Mouse (Mus musculus) limb, embryonic 12.5 days (tissue): ENCODE measurements at regions not wholly inside any gene's neighbourhood (a gene's known extent, or its start where the extent isn't known, plus 50 kb on each side); places are given as distances from the start of the nearest gene placed in this dataset.
"Not testable (repeated sequence)": the region's sequence is repeated elsewhere in the genome, so short reads cannot be mapped to it uniquely, and the experiment has no call there.

Experiments used
- ATAC-seq: fragments of 200-750 bp; cut with Nextera tagmentation; 2 replicates; pipeline ENCODE4 v1.8.0; 2017; ENCODE audit warnings: low read depth, moderate TSS enrichment; ENCODE audit not compliant: insufficient number of reproducible peaks, insufficient read depth, low FRiP score, low TSS enrichment
- H3K27ac ChIP-seq: fragments of 300-500 bp; sonication (generic); 2 replicates; pipeline ENCODE4 v1.5.1; 2016; ENCODE audit warnings: mild to moderate bottlenecking, moderate library complexity
- H3K27me3 ChIP-seq: fragments of 300-500 bp; sonication (generic); 2 replicates; pipeline ENCODE4 v1.6.1; 2016; ENCODE audit warnings: mild to moderate bottlenecking, moderate library complexity
- H3K36me3 ChIP-seq: fragments of 300-500 bp; sonication (generic); 2 replicates; pipeline ENCODE4 v1.6.1; 2016; ENCODE audit warnings: mild to moderate bottlenecking, moderate library complexity
- H3K4me1 ChIP-seq: fragments of 300-500 bp; sonication (generic); replicated peaks from 2 replicates; pipeline ENCODE4 v1.6.1; 2016
- H3K4me2 ChIP-seq: fragments of 300-500 bp; sonication (generic); 2 replicates; pipeline ENCODE4 v1.6.1; 2016; ENCODE audit warnings: mild to moderate bottlenecking, moderate library complexity
- H3K4me3 ChIP-seq: fragments of 300-500 bp; sonication (generic); replicated peaks from 2 replicates; pipeline ENCODE4 v1.5.1; 2016; ENCODE audit warnings: mild to moderate bottlenecking
- H3K9ac ChIP-seq: fragments of 300-500 bp; sonication (generic); replicated peaks from 2 replicates; pipeline ENCODE4 v1.6.1; 2016; ENCODE audit warnings: mild to moderate bottlenecking, moderate library complexity
- H3K9me3 ChIP-seq: fragments of 300-500 bp; sonication (generic); 2 replicates; pipeline ENCODE4 v1.6.1; 2016; ENCODE audit warnings: mild to moderate bottlenecking, moderate library complexity
- WGBS: fragments of 180-500 bp; shearing (Covaris S2); methylation state at CpG from one replicate; pipeline ENCODE4 v1.1.7; 2016; 5-methylcytosine and 5-hydroxymethylcytosine counted together

DNA sequence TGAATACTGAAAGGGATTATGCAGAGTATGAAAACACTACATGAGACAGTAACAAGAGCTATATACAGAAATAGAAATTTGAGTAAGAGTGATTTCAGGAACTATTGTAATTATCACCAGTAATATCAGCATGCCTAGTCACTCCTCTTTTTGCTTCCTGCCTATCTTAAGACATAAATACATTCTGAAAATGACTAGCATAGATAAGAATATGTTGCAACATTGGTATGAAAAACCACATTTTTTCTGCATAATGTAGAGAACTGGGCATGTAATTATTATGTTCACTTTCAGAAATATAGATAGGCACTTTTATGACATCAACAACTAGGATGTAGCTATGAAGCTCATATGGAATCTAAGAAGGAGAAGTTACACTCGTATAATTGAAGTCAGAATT, 980.5 kb downstream of the Basp1 start:
- Histone ChIP-seq H3K4me2 (no peak overlapping the region), H3K9ac (no peak overlapping the region)
- WGBS: 88% methylated on average over 1 of the region's 1 CpGs

DNA sequence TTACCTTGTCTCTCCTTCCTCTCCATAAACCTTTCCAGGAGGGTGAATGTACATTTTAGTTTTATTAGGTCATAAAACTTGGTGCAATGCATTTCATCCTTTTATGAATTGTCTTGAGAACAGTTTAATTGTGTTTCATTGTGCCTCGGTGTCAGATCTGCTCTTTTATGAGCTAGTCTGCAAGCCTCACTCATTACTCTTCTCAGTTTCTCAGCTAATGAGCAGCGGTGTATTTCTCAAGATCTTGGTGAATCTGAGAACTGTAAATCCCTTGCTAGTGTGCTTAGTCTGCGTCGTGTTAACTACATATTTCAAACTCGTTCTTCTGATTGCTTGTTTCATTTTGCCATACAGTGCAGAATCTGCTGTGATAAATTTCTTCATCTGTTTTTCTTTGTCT, 984.4 kb downstream of the Basp1 start:
- Histone ChIP-seq H3K27me3 (no peaks in the 10 kb centered on the region), H3K27ac (no peak overlapping the region), H3K4me2 (no peak overlapping the region), H3K9ac (no peak overlapping the region), H3K4me1 (no peaks in the 10 kb centered on the region), H3K4me3 (no peak overlapping the region), H3K36me3 (no peaks in the 10 kb centered on the region), H3K9me3 (no peaks in the 10 kb centered on the region)
- WGBS: 36% methylated on average over 5 of the region's 5 CpGs
- no peak for ATAC-seq

More for the DNA sequence above, 980.5 kb downstream of the Basp1 start:
- Histone ChIP-seq H3K4me3 (no peak overlapping the region), H3K36me3 (no peaks in the 10 kb centered on the region), H3K4me1 (no peaks in the 10 kb centered on the region), H3K27ac (no peak overlapping the region), H3K27me3 (no peaks in the 10 kb centered on the region), H3K9me3 (no peaks in the 10 kb centered on the region)
- no peak for ATAC-seq

DNA sequence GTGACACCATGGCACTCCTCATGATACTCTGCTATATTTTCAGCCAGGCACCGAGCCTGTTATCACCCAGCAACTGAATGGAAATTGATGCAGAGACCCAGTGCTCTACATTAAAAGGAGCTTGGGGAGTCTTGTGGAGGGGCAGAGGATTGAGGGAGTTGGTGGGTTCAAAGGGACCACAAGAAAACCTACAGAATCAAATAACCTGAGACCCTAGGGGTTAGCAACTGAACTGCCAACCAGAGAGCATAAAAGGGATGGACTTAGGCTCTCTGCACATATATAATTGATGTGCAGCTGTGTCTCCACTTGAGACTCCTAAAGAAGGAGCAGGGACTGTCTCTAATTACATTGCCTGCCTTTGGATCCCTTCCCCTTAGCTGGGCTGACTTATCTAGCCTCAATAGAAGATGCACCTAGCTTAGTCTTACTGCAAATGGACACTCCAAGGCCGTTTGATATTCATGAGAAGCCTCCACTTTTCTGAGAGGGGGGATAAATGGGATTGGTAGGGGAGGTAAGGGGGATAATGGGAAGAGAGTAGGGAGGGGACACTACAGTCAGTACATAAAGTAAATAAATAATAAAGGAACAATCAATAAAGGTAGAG, 991.1 kb downstream of the Basp1 start:
- ATAC-seq: no peak
- H3K9ac ChIP-seq: no peak overlapping the region

DNA sequence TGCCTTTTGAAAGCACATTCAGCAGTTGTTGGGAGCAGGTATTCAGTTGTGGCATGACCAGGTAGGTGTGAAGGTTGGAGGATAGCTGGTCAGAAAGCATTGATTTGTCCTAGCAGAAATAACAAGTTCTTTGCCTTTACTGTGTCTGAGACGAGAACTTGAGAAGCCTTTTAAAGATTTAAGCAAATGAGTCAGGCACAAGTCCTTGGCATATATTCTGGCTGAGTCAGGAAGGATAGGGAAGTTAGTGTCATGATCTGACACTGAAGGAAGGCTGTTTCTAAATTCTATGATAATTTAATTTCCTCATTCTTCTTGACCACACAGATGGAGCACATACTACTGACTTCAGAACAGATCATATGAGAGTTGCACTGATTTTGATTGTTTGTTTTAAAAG, 993.8 kb downstream of the Basp1 start:
- no peaks in the 10 kb centered on the region for H3K4me1 ChIP-seq
- H3K27me3 ChIP-seq: no peaks in the 10 kb centered on the region
- no peak overlapping the region for H3K4me3 ChIP-seq
- no peaks in the 10 kb centered on the region for H3K9me3 ChIP-seq
- H3K9ac ChIP-seq: no peak overlapping the region
- ATAC-seq: no peak
- H3K4me2 ChIP-seq: no peak overlapping the region
- 73% methylated on average over 1 of the region's 1 CpGs for WGBS
- H3K27ac ChIP-seq: no peak overlapping the region
- no peaks in the 10 kb centered on the region for H3K36me3 ChIP-seq

More for the DNA sequence above, 991.1 kb downstream of the Basp1 start:
- H3K4me1 ChIP-seq: no peaks in the 10 kb centered on the region
- no peak overlapping the region for H3K4me3 ChIP-seq
- 71% methylated on average over 2 of the region's 2 CpGs for WGBS
- H3K36me3 ChIP-seq: no peaks in the 10 kb centered on the region
- no peak overlapping the region for H3K27ac ChIP-seq
- H3K9me3 ChIP-seq: no peaks in the 10 kb centered on the region
- H3K4me2 ChIP-seq: no peak overlapping the region
- H3K27me3 ChIP-seq: no peaks in the 10 kb centered on the region

DNA sequence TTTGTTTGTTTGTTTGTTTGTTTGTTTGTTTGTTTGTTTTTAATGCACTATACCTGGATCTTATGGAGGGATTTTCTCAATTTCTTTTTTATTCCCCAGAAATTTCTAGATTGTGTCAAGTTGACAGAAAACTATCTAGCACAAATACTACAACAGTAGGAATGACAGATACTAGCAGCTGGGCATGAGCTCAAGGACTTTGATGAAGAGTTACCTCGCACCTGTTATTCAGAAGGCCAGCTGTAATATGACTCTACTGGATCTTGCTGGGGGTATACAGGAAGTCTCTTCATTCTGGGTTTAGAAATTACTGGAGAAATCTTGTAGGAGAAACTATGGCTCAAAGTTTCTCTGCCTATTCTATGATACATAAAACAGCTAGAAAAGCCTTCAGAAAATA, 994.4 kb downstream of the Basp1 start:
- no peaks in the 10 kb centered on the region for H3K27me3 ChIP-seq
- 84% methylated on average over 1 of the region's 1 CpGs for WGBS
- no peak overlapping the region for H3K27ac ChIP-seq
- H3K9ac ChIP-seq: no peak overlapping the region
- ATAC-seq: no peak
- H3K36me3 ChIP-seq: no peaks in the 10 kb centered on the region
- H3K4me2 ChIP-seq: no peak overlapping the region
- no peaks in the 10 kb centered on the region for H3K4me1 ChIP-seq
- H3K9me3 ChIP-seq: no peaks in the 10 kb centered on the region
- H3K4me3 ChIP-seq: no peak overlapping the region

GRCm38 (mm10) chr15:24407691-24408090, 1005.9 kb downstream of the Basp1 start:
- Histone ChIP-seq H3K4me2 (no peak overlapping the region), H3K4me1 (no peaks in the 10 kb centered on the region), H3K36me3 (no peaks in the 10 kb centered on the region), H3K27ac (no peak overlapping the region), H3K27me3 (no peaks in the 10 kb centered on the region), H3K4me3 (no peak overlapping the region), H3K9me3 (no peaks in the 10 kb centered on the region), H3K9ac (no peak overlapping the region)
- no peak for ATAC-seq
- whole genome bisulfite sequencing: 54% methylated on average over 3 of the region's 3 CpGs

DNA sequence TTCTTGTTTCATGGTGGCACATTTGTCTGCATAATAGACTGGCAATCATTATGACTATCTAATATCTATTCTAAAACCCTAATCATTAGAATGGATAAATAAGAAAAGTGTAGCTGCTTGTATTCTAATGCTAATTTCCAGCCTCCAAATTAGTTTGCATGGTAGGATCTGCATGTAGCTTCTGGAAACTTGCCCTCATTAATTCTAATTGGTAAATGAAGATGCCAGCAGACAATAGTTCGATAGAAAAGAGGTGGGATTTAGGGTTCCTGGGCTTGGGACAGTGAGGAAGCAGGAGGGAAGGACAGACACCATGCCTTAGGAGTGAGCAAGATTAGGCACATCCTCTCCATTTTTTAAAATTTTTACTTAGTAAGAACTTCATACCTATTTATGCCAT, 1008.3 kb downstream of the Basp1 start:
- 90% methylated on average over 1 of the region's 1 CpGs for WGBS
- Histone ChIP-seq H3K9ac (no peak overlapping the region), H3K4me1 (no peaks in the 10 kb centered on the region), H3K9me3 (no peaks in the 10 kb centered on the region), H3K27ac (no peak overlapping the region), H3K4me2 (no peak overlapping the region), H3K27me3 (no peaks in the 10 kb centered on the region), H3K4me3 (no peak overlapping the region), H3K36me3 (no peaks in the 10 kb centered on the region)
- ATAC-seq: no peak

GRCm38 (mm10) chr15:24400088-24400487, 1013.5 kb downstream of the Basp1 start:
- WGBS: 86% methylated on average over 2 of the region's 2 CpGs
- Histone ChIP-seq H3K27me3 (no peaks in the 10 kb centered on the region), H3K27ac (no peak overlapping the region), H3K36me3 (no peaks in the 10 kb centered on the region), H3K9me3 (no peaks in the 10 kb centered on the region), H3K4me3 (no peak overlapping the region), H3K4me1 (no peaks in the 10 kb centered on the region), H3K4me2 (no peak overlapping the region), H3K9ac (no peak overlapping the region)
- no peak for ATAC-seq

DNA sequence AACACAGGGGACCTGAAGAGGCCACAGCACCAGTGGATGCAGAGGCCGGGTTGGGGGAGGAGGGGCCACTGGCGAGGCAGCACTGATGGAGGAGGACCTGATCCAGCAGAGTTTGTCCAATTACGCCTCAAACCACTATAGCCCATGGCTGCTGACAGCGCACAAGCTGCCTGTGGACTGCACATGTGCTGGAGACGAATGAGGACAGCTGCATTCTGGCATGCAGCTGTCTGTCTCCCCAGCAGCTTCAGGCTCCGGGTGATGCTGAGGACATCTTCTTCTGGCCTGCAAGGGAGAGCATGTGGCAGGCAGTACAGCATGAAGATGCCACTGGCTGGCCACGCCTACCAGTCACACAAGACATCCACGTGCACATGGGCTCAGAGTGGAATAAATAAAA, 1055.2 kb downstream of the Basp1 start:
- WGBS: 92% methylated on average over 8 of the region's 8 CpGs
- Histone ChIP-seq H3K36me3 (no peaks in the 10 kb centered on the region), H3K4me1 (no peaks in the 10 kb centered on the region), H3K9ac (no peak overlapping the region), H3K9me3 (peaks cover 6% of the 10 kb centered on the region; the same call in 1 of the 2 replicates), H3K27me3 (no peaks in the 10 kb centered on the region), H3K27ac (no peak overlapping the region), H3K4me3 (no peak overlapping the region), H3K4me2 (no peak overlapping the region)
- no peak for ATAC-seq

DNA sequence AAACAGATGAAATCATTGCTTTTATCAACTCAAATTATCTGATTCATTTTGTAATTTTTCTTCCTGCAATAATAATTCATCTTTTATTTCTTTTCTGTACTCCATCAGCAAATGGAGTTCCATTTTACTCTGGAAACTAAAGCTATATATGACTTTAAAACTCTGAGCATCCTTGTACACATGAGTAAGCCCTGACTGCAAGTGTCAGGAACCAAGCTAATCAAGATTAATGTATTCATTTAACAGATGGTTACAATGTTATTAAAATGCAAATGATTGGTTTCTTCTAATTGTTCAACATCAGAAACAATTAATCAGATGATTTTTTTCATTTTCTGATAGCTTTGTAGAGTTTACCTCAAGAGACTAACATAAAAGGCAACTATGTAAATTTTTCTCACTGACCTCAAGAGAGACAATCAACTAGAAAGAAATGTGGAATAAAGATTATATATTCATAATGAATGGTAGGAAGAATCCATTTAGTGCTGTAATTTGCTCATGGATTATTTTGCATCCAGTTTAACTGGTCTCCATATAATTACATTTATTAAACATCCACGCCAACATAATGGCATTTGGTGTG, 1064.5 kb downstream of the Basp1 start:
- no peak for ATAC-seq
- WGBS: 75% methylated on average over 1 of the region's 1 CpGs

DNA sequence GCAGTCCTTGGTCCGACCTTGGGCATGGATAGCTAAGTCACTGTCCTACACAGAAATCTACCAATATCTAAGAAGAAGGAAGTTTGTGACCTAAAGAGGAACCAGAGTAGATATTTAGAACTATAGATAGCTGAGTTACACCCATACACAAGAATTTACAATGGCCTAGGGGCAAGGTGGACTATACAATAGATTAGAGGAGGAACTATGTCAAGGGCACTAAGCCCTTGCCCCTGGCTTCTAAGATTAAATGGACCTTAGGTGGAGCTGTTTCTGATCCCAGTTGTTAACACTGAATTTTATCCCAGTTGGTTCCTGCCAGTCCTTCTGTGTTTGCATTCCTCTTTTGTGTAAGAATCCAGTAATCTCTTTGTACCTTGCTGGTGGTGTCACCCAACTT, 1077.7 kb downstream of the Basp1 start:
- not testable (repeated sequence) for H3K4me1 ChIP-seq, ATAC-seq, H3K4me3 ChIP-seq, H3K9ac ChIP-seq, H3K9me3 ChIP-seq, H3K36me3 ChIP-seq, H3K4me2 ChIP-seq, H3K27me3 ChIP-seq, H3K27ac ChIP-seq
- 93% methylated on average over 1 of the region's 1 CpGs for WGBS

More for the DNA sequence above, 1064.5 kb downstream of the Basp1 start:
- H3K9me3 ChIP-seq: no peaks in the 10 kb centered on the region
- H3K4me2 ChIP-seq: no peak overlapping the region
- H3K9ac ChIP-seq: no peak overlapping the region
- H3K4me3 ChIP-seq: no peak overlapping the region
- H3K27ac ChIP-seq: no peak overlapping the region
- H3K36me3 ChIP-seq: no peaks in the 10 kb centered on the region
- H3K27me3 ChIP-seq: no peaks in the 10 kb centered on the region
- no peaks in the 10 kb centered on the region for H3K4me1 ChIP-seq

DNA sequence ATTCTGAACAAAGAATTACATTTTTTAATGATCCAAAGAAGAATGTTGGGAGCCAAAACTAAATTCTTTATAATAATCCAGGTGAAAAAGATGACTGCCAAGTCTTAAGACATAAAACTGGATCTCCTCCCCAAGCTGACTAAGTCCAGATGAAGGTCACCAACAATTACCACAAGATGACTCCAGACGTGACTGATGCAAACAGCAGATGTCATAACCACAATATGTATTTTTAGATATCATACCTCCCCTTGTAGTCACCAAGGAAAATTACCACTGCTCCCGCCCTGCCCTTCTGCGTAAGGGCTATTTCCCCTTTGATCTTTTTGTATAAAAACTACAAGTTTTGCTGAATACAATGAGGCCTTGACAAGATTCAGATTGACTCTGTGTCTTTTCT, 1110.4 kb downstream of the Basp1 start:
- not testable (repeated sequence) for ATAC-seq, H3K4me2 ChIP-seq, H3K9ac ChIP-seq, H3K4me3 ChIP-seq, H3K36me3 ChIP-seq, H3K9me3 ChIP-seq, H3K27me3 ChIP-seq, H3K4me1 ChIP-seq, H3K27ac ChIP-seq
- 83% methylated on average over 3 of the region's 3 CpGs for WGBS
